Mouse (Mus musculus) left cerebral cortex, adult 18-20 months (tissue): ENCODE results near the gene Dbh. TPM values are rescaled to one million over a fixed set of nuclear protein-coding genes. Genes with fewer than 3 reads are reported as not detected.

ENCODE experiments used
- DNase-seq, 2 experiments: peaks; one replicate each; pipeline ENCODE4 v3.0.0; 2021 to 2022; ENCODE audit warnings: low spot score in 2 of 2, mixed read lengths in 1 of 2
- long read RNA-seq, 2 experiments: library from polyadenylated mRNA; stranded (forward); transcript quantifications; one replicate each; pipeline ENCODE4 v2.0.0; 2021
- total RNA-seq, 2 experiments: library from RNA; stranded (reverse); gene quantifications; 2 replicates each; pipeline ENCODE4 v1.2.3; 2021

Gene Dbh
- under 1 TPM; 0.23 to 0.26 TPM for total RNA-seq
- long read RNA-seq, experiment 1, partial matches to known transcripts, result 0 of 1 reads
- long read RNA-seq, experiment 1, other reads (novel, unspliced or antisense), result 0 of 1 reads
- long read RNA-seq, experiment 2, result 0 reads

GRCm38 (mm10) chr2:27164796-27165590 is at the start of gene Dbh:
Gene Dbh (plus strand): TSS chr2:27165233.
- peak; percentile 68 to 84 for DNase-seq

- no peak for DNase-seq
Observed at GRCm38 (mm10) chr2:27118452-27118851, 46.6 kb upstream of the Dbh start.

- DNase-seq, result no peak
Observed at GRCm38 (mm10) chr2:27119766-27120165, 45.3 kb upstream of the Dbh start.

- no peak for DNase-seq
Observed at GRCm38 (mm10) chr2:27120241-27120641, 44.8 kb upstream of the Dbh start.

- DNase-seq, result no peak
Observed at GRCm38 (mm10) chr2:27121626-27122355, 43.2 kb upstream of the Dbh start.

GRCm38 (mm10) chr2:27122578-27122977 is 42.5 kb upstream of the Dbh start:
- DNase-seq, result no peak

GRCm38 (mm10) chr2:27123121-27123520 is 41.9 kb upstream of the Dbh start:
- DNase-seq, result no peak

GRCm38 (mm10) chr2:27125979-27126378 is 39.1 kb upstream of the Dbh start:
- DNase-seq, result peak; percentile 33 to 59

GRCm38 (mm10) chr2:27126496-27126895 is 38.5 kb upstream of the Dbh start:
- no peak for DNase-seq

GRCm38 (mm10) chr2:27128990-27129389 is 36.0 kb upstream of the Dbh start:
- no peak for DNase-seq

- no peak for DNase-seq
Observed at GRCm38 (mm10) chr2:27135935-27136334, 29.1 kb upstream of the Dbh start.

- no peak for DNase-seq
Observed at GRCm38 (mm10) chr2:27136336-27136735, 28.7 kb upstream of the Dbh start.

GRCm38 (mm10) chr2:27136789-27137188 is 28.2 kb upstream of the Dbh start:
- DNase-seq, result no peak

GRCm38 (mm10) chr2:27138356-27138755 is 26.7 kb upstream of the Dbh start:
- no peak for DNase-seq

- DNase-seq, result peak; percentile 43 to 67
Observed at GRCm38 (mm10) chr2:27141950-27142693, 22.9 kb upstream of the Dbh start, which contains the start of gene Fam163b. Gene Fam163b (minus strand): TSS chr2:27142491.

GRCm38 (mm10) chr2:27144957-27145356 is 20.1 kb upstream of the Dbh start:
- DNase-seq, result peak; percentile 46 to 65

- no peak for DNase-seq
Observed at GRCm38 (mm10) chr2:27146840-27147239, 18.2 kb upstream of the Dbh start.

GRCm38 (mm10) chr2:27149457-27149856 is 15.6 kb upstream of the Dbh start:
- DNase-seq, result no peak

- DNase-seq, result no peak
Observed at GRCm38 (mm10) chr2:27154466-27155185, 10.4 kb upstream of the Dbh start.

GRCm38 (mm10) chr2:27156596-27156995 is 8.4 kb upstream of the Dbh start:
- no peak for DNase-seq

- DNase-seq, result no peak
Observed at GRCm38 (mm10) chr2:27161526-27161925, 3.5 kb upstream of the Dbh start.
